ENCODE assay signal across 11 mouse cellular contexts in the genomic region with DNA sequence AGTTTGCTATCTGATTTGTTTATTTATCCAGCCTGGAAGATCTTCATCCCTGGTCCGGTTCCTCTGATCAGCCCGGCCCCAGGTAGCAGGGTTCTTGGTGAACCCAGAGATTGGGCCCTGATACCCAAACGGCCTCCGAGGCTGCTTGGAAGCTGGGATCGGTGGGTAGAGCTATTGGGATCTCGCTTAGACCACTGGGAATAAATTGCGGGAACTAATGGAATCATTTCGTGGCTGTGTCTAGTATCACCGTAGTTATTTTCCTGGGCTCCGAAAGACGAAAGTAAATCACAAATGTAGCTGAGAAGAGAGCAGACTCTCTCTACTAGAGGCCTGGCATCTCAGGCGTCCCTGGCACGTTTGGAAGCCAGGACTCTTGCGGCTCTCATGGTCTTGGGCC. TPM values are rescaled to one million over a fixed set of nuclear protein-coding genes. Genes with fewer than 3 reads are reported as not detected.
DNase-seq lines count a peak whose midpoint lies in the region; ATAC-seq lines count a peak whose summit lies in the region.
"Had no signal": no experiment of that assay in that cellular context is flagged by ENCODE, and none has a peak within 500 bp of the region (broad histone marks: within the 10 kb centered on the region; RNA-seq: fewer than 3 reads in every experiment).

No protein-coding gene starts in this region.

- 13% methylated on average over 14 of the region's 14 CpGs for WGBS in lung, embryonic 15.5 days
- WGBS in hindbrain, embryonic 15.5 days, result 5% methylated on average over 14 of the region's 14 CpGs
- WGBS in stomach, embryonic 15.5 days, result 18% methylated on average over 14 of the region's 14 CpGs

- peak overlapping the region; percentile 51 for H3K27ac ChIP-seq in lung, embryonic 15.5 days
- H3K27ac ChIP-seq in hindbrain, embryonic 15.5 days (replicated peaks), result peak overlapping the region; percentile 80
- peak overlapping the region; percentile 72 for H3K27ac ChIP-seq in stomach, embryonic 15.5 days
- H3K27ac ChIP-seq: forebrain, embryonic 12.5 days had no signal

- ATAC-seq in lung, embryonic 15.5 days (ENCODE audit: borderline replicate concordance, extremely low read depth, low FRiP score, low TSS enrichment), result no peak
- no peak for ATAC-seq in hindbrain, embryonic 15.5 days (ENCODE audit: low FRiP score, low read depth)
- no peak for ATAC-seq in stomach, embryonic 15.5 days (ENCODE audit: insufficient read depth, low FRiP score, low read depth)
- no peak for ATAC-seq in megakaryocyte progenitor cell, adult 5-6 weeks (replicated peaks; ENCODE audit: poor library complexity)

- no peaks in the 10 kb centered on the region for H3K36me3 ChIP-seq in lung, embryonic 15.5 days
- H3K36me3 ChIP-seq in hindbrain, embryonic 15.5 days, result no peaks in the 10 kb centered on the region
- H3K36me3 ChIP-seq in stomach, embryonic 15.5 days, result no peaks in the 10 kb centered on the region
- H3K36me3 ChIP-seq: forebrain, embryonic 12.5 days had no signal

- peaks cover 92% of the 10 kb centered on the region for H3K27me3 ChIP-seq in lung, embryonic 15.5 days
- H3K27me3 ChIP-seq in hindbrain, embryonic 15.5 days, result peaks cover 83% of the 10 kb centered on the region
- H3K27me3 ChIP-seq in stomach, embryonic 15.5 days (replicated peaks), result peaks cover 67% of the 10 kb centered on the region

- H3K4me3 ChIP-seq in lung, embryonic 15.5 days, result peak overlapping the region; percentile 74
- H3K4me3 ChIP-seq in hindbrain, embryonic 15.5 days, result peak overlapping the region; percentile 38
- H3K4me3 ChIP-seq in stomach, embryonic 15.5 days (replicated peaks), result peak overlapping the region; percentile 62
- H3K4me3 ChIP-seq: forebrain, embryonic 12.5 days had no signal

- H3K9ac ChIP-seq in lung, embryonic 15.5 days, result peak overlapping the region; percentile 42
- peak overlapping the region; percentile 29; the same call in 1 of the 2 replicates for H3K9ac ChIP-seq in hindbrain, embryonic 15.5 days
- H3K9ac ChIP-seq in stomach, embryonic 15.5 days, result no peak overlapping the region
- H3K9ac ChIP-seq: forebrain, embryonic 12.5 days had no signal

- no peak for DNase-seq in lung, postnatal 14 days
- peak; percentile 32 for DNase-seq in kidney, postnatal 10 days
- no peak for DNase-seq in frontal cortex, adult 2 months (ENCODE audit: extremely low spot score in 1 of 2, low spot score in 1 of 2)

- H3K4me2 ChIP-seq in lung, embryonic 15.5 days, result peak overlapping the region; percentile 66
- H3K4me2 ChIP-seq in hindbrain, embryonic 15.5 days, result peak overlapping the region; percentile 53
- peak overlapping the region; percentile 75 for H3K4me2 ChIP-seq in stomach, embryonic 15.5 days

- H3K9me3 ChIP-seq in lung, embryonic 15.5 days, result no peaks in the 10 kb centered on the region
- H3K9me3 ChIP-seq in hindbrain, embryonic 15.5 days, result no peaks in the 10 kb centered on the region
- no peaks in the 10 kb centered on the region for H3K9me3 ChIP-seq in stomach, embryonic 15.5 days
- H3K9me3 ChIP-seq: forebrain, embryonic 12.5 days had no signal

- no peaks in the 10 kb centered on the region; the same call in 1 of the 2 replicates for H3K4me1 ChIP-seq in lung, embryonic 15.5 days
- H3K4me1 ChIP-seq in hindbrain, embryonic 15.5 days (replicated peaks), result peaks cover 18% of the 10 kb centered on the region
- H3K4me1 ChIP-seq in stomach, embryonic 15.5 days, result peaks cover 10% of the 10 kb centered on the region

RNA-seq across cellular contexts. Expression of a gene that starts 0.8 kb away (rescaled TPM):
- polyA plus RNA-seq in lung, embryonic 15.5 days (2015; fragmentation: Nextera tagmentation; extraction: Ambion mirVana), result 48.2 and 48.7 TPM in 2 replicates
- polyA plus RNA-seq in hindbrain, embryonic 15.5 days (2015; fragmentation: Nextera tagmentation; extraction: Ambion mirVana), result 105 and 115 TPM in 2 replicates
- polyA plus RNA-seq in stomach, embryonic 15.5 days (2015; fragmentation: Nextera tagmentation; extraction: Ambion mirVana), result 19.8 and 20.2 TPM in 2 replicates
- 0.11 TPM in 1 of 2 replicates, not detected in the other for polyA plus RNA-seq in frontal cortex, adult 2 months (2012; rRNA removed)
- total RNA-seq in megakaryocyte progenitor cell, adult 5-6 weeks (2015), result 2.3 and 3.1 TPM in 2 replicates
- 0.83 and 1.1 TPM in 2 replicates for total RNA-seq in megakaryocyte progenitor cell, adult 5-6 weeks (2017)
- total RNA-seq: left cerebral cortex, adult 18-20 months had no signal
- polyA plus RNA-seq: cortical plate, adult 2 months; forebrain, embryonic 12.5 days had no signal

RNA-seq across cellular contexts. Expression of a gene that starts 3.3 kb away (rescaled TPM):
- polyA plus RNA-seq in lung, embryonic 15.5 days (2015; fragmentation: Nextera tagmentation; extraction: Ambion mirVana), result 2.9 and 3.1 TPM in 2 replicates
- polyA plus RNA-seq in hindbrain, embryonic 15.5 days (2015; fragmentation: Nextera tagmentation; extraction: Ambion mirVana), result 10.4 and 13.4 TPM in 2 replicates
- 1.7 and 1.9 TPM in 2 replicates for polyA plus RNA-seq in stomach, embryonic 15.5 days (2015; fragmentation: Nextera tagmentation; extraction: Ambion mirVana)
- polyA plus RNA-seq in frontal cortex, adult 2 months (2012; rRNA removed), result not detected in 2 replicates
- total RNA-seq in megakaryocyte progenitor cell, adult 5-6 weeks (2015), result 0.22 TPM in 1 of 2 replicates, not detected in the other
- total RNA-seq in megakaryocyte progenitor cell, adult 5-6 weeks (2017), result not detected in 2 replicates
- total RNA-seq: left cerebral cortex, adult 18-20 months had no signal
- polyA plus RNA-seq: cortical plate, adult 2 months; forebrain, embryonic 12.5 days had no signal

RNA-seq across cellular contexts. Expression of a gene that starts 7.9 kb away (rescaled TPM):
- 7.5 and 9.4 TPM in 2 replicates for polyA plus RNA-seq in lung, embryonic 15.5 days (2015; fragmentation: Nextera tagmentation; extraction: Ambion mirVana)
- 15.7 and 16.3 TPM in 2 replicates for polyA plus RNA-seq in hindbrain, embryonic 15.5 days (2015; fragmentation: Nextera tagmentation; extraction: Ambion mirVana)
- polyA plus RNA-seq in stomach, embryonic 15.5 days (2015; fragmentation: Nextera tagmentation; extraction: Ambion mirVana), result 8.0 and 9.6 TPM in 2 replicates
- polyA plus RNA-seq in frontal cortex, adult 2 months (2012; rRNA removed), result not detected in 2 replicates
- total RNA-seq in megakaryocyte progenitor cell, adult 5-6 weeks (2015), result 0.59 and 2.1 TPM in 2 replicates
- 0.37 and 0.42 TPM in 2 replicates for total RNA-seq in megakaryocyte progenitor cell, adult 5-6 weeks (2017)
- total RNA-seq: left cerebral cortex, adult 18-20 months had no signal
- polyA plus RNA-seq: cortical plate, adult 2 months had no signal

RNA-seq across cellular contexts. Expression of a gene that starts 7.9 kb away (rescaled TPM):
- not detected in 2 replicates for polyA plus RNA-seq in lung, embryonic 15.5 days (2015; fragmentation: Nextera tagmentation; extraction: Ambion mirVana)
- polyA plus RNA-seq in hindbrain, embryonic 15.5 days (2015; fragmentation: Nextera tagmentation; extraction: Ambion mirVana), result not detected in 2 replicates
- polyA plus RNA-seq in stomach, embryonic 15.5 days (2015; fragmentation: Nextera tagmentation; extraction: Ambion mirVana), result not detected in 2 replicates
- polyA plus RNA-seq in frontal cortex, adult 2 months (2012; rRNA removed), result not detected in 2 replicates
- total RNA-seq in megakaryocyte progenitor cell, adult 5-6 weeks (2015), result not detected in 2 replicates
- total RNA-seq in megakaryocyte progenitor cell, adult 5-6 weeks (2017), result 0.84 TPM in 1 of 2 replicates, not detected in the other
- total RNA-seq: granulocyte monocyte progenitor cell, adult 5-6 weeks; left cerebral cortex, adult 18-20 months had no signal
- polyA plus RNA-seq: cortical plate, adult 2 months; forebrain, embryonic 12.5 days had no signal

RNA-seq across cellular contexts. Expression of a gene that starts 13.7 kb away (rescaled TPM):
- 4.1 and 4.2 TPM in 2 replicates for polyA plus RNA-seq in lung, embryonic 15.5 days (2015; fragmentation: Nextera tagmentation; extraction: Ambion mirVana)
- 10.6 and 12.2 TPM in 2 replicates for polyA plus RNA-seq in hindbrain, embryonic 15.5 days (2015; fragmentation: Nextera tagmentation; extraction: Ambion mirVana)
- polyA plus RNA-seq in stomach, embryonic 15.5 days (2015; fragmentation: Nextera tagmentation; extraction: Ambion mirVana), result 4.4 and 5.3 TPM in 2 replicates
- polyA plus RNA-seq in frontal cortex, adult 2 months (2012; rRNA removed), result 0.06 TPM in 1 of 2 replicates, not detected in the other
- 0.88 and 1.9 TPM in 2 replicates for total RNA-seq in megakaryocyte progenitor cell, adult 5-6 weeks (2015)
- total RNA-seq in megakaryocyte progenitor cell, adult 5-6 weeks (2017), result 0.71 and 1.3 TPM in 2 replicates
- total RNA-seq: left cerebral cortex, adult 18-20 months had no signal
- polyA plus RNA-seq: cortical plate, adult 2 months; forebrain, embryonic 12.5 days had no signal

Comparison
In these comparisons a context has a peak if more than half of its experiments do, and no peak if none do; other contexts are left out.
1. RNA of a gene that starts 0.8 kb away (polyA plus RNA-seq): 105 to 115 TPM in hindbrain, embryonic 15.5 days, 48.2 to 48.7 TPM in lung, embryonic 15.5 days and 19.8 to 20.2 TPM in stomach, embryonic 15.5 days; 0.11 TPM in frontal cortex, adult 2 months; every median in the first group is over 10 times any median in the second.
2. Peak in every context shown above with its lines, with median percentiles within 50 percentile points of each other: H3K27ac ChIP-seq, H3K4me2 ChIP-seq and H3K4me3 ChIP-seq.